Mouse (Mus musculus) brain, embryonic 18.5 days (tissue): ENCODE data around the gene Olfr1160.
"Not testable (repeated sequence)": the region's sequence is repeated elsewhere in the genome, so short reads cannot be mapped to it uniquely, and the experiment has no call there.

Source experiments
- DNase-seq: peaks from one replicate; pipeline ENCODE4 v3.0.0-alpha.2; 2012; ENCODE audit warnings: low read depth, low spot score

Gene Olfr1160

GRCm38 (mm10) chr2:88007515-88008318, at the start of gene Olfr1160:
Gene Olfr1160 (minus strand): TSS chr2:88008268.
- no peak for DNase-seq

GRCm38 (mm10) chr2:88051029-88051428, 43.0 kb upstream of the Olfr1160 start, which contains the start of gene Olfr1162:
Gene Olfr1162 (minus strand): TSS chr2:88051129.
- no peak for DNase-seq

- no peak for DNase-seq
These were observed 29.5 kb upstream of the Olfr1160 start, which contains the start of gene Olfr73 for GRCm38 (mm10) chr2:88037599-88037998. Gene Olfr73 (minus strand): TSS chr2:88037699.

- DNase-seq = not testable (repeated sequence)
These were observed 14.4 kb upstream of the Olfr1160 start, which contains the start of gene Olfr1161 for GRCm38 (mm10) chr2:88022474-88022873. Gene Olfr1161 (plus strand): TSS chr2:88022774.

DNA sequence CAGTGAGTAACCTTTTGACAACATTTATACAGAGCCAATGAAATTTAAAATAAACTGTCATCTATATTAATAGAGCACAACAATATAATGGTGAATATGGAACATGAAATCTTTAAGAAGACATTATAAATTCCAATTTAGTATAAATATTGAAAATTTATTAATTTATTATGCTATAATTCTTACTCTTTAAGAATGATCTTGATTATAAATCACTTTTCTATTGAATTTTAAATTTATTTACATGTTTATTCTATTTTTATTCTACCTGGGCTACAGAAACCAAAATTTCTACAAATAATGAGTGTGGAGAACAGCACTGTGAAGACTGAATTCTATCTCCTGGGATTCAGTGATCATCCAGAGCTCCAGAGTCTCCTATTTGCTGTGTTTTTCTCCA, 18.3 kb downstream of the Olfr1160 start, which contains the start of gene Olfr1158:
Gene Olfr1158 (plus strand): TSS at position 301 of the 400 bp plus-strand sequence.
- no peak for DNase-seq

DNA sequence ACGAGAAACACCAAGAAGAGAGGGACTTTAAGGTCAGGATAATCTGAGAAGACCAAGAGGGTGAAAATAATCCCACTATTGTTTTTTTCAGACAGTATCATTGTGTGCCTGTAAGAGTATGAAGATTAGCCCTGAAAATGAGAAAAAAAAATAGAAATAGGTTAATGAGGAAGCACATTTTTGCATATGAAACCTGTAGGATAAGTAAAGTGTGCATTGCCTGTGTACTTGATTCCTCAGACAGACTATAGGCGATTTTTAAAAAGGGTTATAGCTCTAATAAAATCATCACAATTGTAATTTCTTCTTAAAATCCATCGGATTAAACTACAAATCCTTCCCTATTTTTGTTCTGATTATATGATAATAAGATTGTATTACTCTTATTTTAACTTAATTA, 33.5 kb downstream of the Olfr1160 start, which contains the start of gene Olfr74:
Gene Olfr74 (minus strand): TSS at position 101 of the 400 bp plus-strand sequence.
- DNase-seq = no peak

DNA sequence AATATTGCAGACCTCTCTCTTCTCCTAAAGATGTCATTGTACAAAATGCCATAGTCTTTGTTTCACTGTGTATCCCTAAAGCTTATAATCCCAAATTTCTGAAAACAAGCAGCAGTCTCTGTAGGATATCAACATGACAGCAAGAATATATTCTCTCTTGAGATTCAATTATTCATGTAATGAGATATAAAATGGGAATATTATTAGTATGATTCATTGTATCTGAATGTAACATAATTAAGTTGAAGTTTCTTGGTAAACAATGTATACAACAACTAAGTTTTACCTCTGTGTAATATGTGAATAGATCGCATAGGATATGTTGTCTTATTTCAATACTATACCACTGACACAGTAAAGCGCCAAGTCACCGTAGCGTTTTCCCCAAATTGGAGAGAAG, 39.9 kb downstream of the Olfr1160 start, which contains the start of gene Olfr1157:
Gene Olfr1157 (minus strand): TSS at position 101 of the 400 bp plus-strand sequence.
- DNase-seq = no peak

DNA sequence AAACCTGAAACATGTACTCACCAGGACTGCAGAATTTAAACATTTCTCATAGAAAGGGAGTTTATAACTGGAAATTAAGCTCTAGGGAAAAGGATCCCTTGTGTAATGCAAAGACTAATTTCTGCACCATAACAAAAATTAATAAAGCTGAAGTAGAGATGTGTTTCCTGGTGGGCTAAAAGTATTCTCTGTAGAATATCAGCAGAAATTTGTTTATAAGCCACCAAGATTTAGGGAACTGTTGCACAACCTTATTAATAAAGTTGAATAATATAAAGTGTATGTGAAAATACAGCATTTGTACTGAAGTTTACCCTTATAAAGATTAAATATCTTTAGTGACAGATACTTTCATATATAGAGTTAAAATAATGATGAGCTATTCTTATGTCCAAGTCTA, 55.1 kb downstream of the Olfr1160 start, which contains the start of gene Olfr1156:
Gene Olfr1156 (minus strand): TSS at position 101 of the 400 bp plus-strand sequence.
- DNase-seq = no peak
